Mouse (Mus musculus): Measurements from ENCODE around the gene Mpc2.

GRCm38 (mm10) chr1:165520716-165521115 is 60.3 kb downstream of the Mpc2 start:
- TF ChIP-seq CTCF (conservative IDR thresholded peaks at IDR 0.05; ENCODE audit: low read length), result no peak
- no peak for TF ChIP-seq POU5F1 (IDR thresholded peaks at IDR 0.05; ENCODE audit: borderline replicate concordance, low read length)
- TF ChIP-seq NANOG (IDR thresholded peaks at IDR 0.05; ENCODE audit: borderline replicate concordance, low read length), result no peak
